Mouse (Mus musculus) layer of hippocampus, adult 9-11 months (tissue): ENCODE results near the gene Rasgef1a.

Experiments used
- DNase-seq: peaks from one replicate; pipeline ENCODE4 v3.0.0; 2022

Gene Rasgef1a

GRCm38 (mm10) chr6:118138731-118139709, 127.8 kb downstream of the Rasgef1a start, which contains the start of gene Csgalnact2:
Gene Csgalnact2, minus strand, starts transcription at chr6:118139140.
- DNase-seq = peak; percentile 90

- DNase-seq = peak; percentile 27
Measured at GRCm38 (mm10) chr6:118140961-118141360, 129.7 kb downstream of the Rasgef1a start.
